In the genomic region with DNA sequence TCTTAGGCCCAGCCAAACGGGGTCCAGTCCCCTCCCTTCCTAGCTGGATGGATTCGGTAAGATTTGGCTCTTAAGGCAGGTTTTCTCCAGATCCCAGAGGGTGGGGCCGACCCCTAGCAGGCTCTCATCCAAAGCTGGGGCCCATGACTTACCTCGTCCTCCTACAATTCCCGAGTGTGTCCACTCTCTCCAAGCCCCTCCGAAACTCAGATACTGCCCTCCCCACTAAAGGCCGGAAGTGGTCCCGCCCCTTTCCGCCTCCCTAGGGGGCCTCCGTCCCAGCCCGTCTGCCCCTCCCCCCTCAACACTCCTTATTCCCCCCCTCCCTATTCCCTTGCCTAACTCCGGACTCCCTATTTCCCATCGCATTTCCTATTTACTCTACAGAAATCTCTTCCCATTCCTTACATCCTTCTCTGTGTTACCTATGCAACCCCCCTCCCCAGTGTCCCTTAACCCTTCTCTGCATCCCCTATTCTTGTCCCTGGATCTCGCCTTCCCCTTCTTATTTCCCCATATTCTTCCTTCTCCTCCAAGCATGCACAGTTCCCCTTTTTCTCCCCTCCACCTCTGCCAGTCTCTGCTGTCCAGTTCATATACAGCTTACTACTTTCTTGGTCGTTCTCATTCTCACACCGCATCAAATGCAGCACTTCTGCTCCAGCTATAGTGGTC, we compare ENCODE assay signal across 8 mouse cellular contexts. TPM values are rescaled to one million over a fixed set of nuclear protein-coding genes. Genes with fewer than 3 reads are reported as not detected.
DNase-seq lines count a peak whose midpoint lies in the region; ATAC-seq lines count a peak whose summit lies in the region.

No protein-coding gene starts in this region.

- H3K4me2 ChIP-seq in liver, embryonic 15.5 days = peak overlapping the region; percentile 62
- peak overlapping the region; percentile 49 for H3K4me2 ChIP-seq in neural tube, embryonic 11.5 days (ENCODE audit: low read depth)

- ATAC-seq in liver, embryonic 15.5 days (ENCODE audit: insufficient read depth) = peak; percentile 33
- ATAC-seq in neural tube, embryonic 11.5 days (ENCODE audit: insufficient read depth, low FRiP score, low TSS enrichment) = peak; percentile 72

- H3K9ac ChIP-seq in liver, embryonic 15.5 days = no peak overlapping the region
- H3K9ac ChIP-seq in neural tube, embryonic 11.5 days (ENCODE audit: low read length) = peak overlapping the region; percentile 41; the same call in 1 of the 2 replicates

- no peaks in the 10 kb centered on the region for H3K9me3 ChIP-seq in heart, embryonic 10.5 days
- no peaks in the 10 kb centered on the region for H3K9me3 ChIP-seq in liver, embryonic 15.5 days (replicated peaks)
- H3K9me3 ChIP-seq in neural tube, embryonic 11.5 days (ENCODE audit: control insufficient read depth, low read length) = no peaks in the 10 kb centered on the region

- peaks cover 36% of the 10 kb centered on the region for H3K36me3 ChIP-seq in heart, embryonic 10.5 days
- H3K36me3 ChIP-seq in liver, embryonic 15.5 days (replicated peaks) = no peaks in the 10 kb centered on the region
- peaks cover 2% of the 10 kb centered on the region for H3K36me3 ChIP-seq in neural tube, embryonic 11.5 days (ENCODE audit: control insufficient read depth, insufficient read depth, low read length)

- 19% methylated on average over 16 of the region's 16 CpGs for whole genome bisulfite sequencing in heart, embryonic 10.5 days
- 17% methylated on average over 16 of the region's 16 CpGs for WGBS in liver, embryonic 15.5 days (ENCODE audit: insufficient replicate concordance)
- WGBS in neural tube, embryonic 11.5 days = 18% methylated on average over 15 of the region's 16 CpGs

- H3K27me3 ChIP-seq in heart, embryonic 10.5 days (ENCODE audit: insufficient read depth, poor library complexity, severe bottlenecking) = no peaks in the 10 kb centered on the region
- H3K27me3 ChIP-seq in liver, embryonic 15.5 days = no peaks in the 10 kb centered on the region
- H3K27me3 ChIP-seq in neural tube, embryonic 11.5 days (ENCODE audit: control insufficient read depth, insufficient read depth, low read length) = no peaks in the 10 kb centered on the region

- peak overlapping the region; percentile 86 for H3K27ac ChIP-seq in heart, embryonic 10.5 days
- H3K27ac ChIP-seq in liver, embryonic 15.5 days (replicated peaks) = no peak overlapping the region
- H3K27ac ChIP-seq in neural tube, embryonic 11.5 days (ENCODE audit: low read depth, low read length) = 0 out of 2 replicates have a peak overlapping the region, but pooled peaks have one; percentile 6

- H3K4me3 ChIP-seq in heart, embryonic 10.5 days = peak overlapping the region; percentile 62
- peak overlapping the region; percentile 48 for H3K4me3 ChIP-seq in liver, embryonic 15.5 days (replicated peaks)
- H3K4me3 ChIP-seq in neural tube, embryonic 11.5 days (ENCODE audit: low read depth, low read length) = peak overlapping the region; percentile 46

- 0 out of 2 replicates have a peak, but pooled peaks cover 5% of the 10 kb centered on the region for H3K4me1 ChIP-seq in heart, embryonic 10.5 days
- 0 out of 2 replicates have a peak, but pooled peaks cover 3% of the 10 kb centered on the region for H3K4me1 ChIP-seq in liver, embryonic 15.5 days (replicated peaks)
- no peaks in the 10 kb centered on the region for H3K4me1 ChIP-seq in neural tube, embryonic 11.5 days (ENCODE audit: control insufficient read depth, insufficient read depth, low read length)

- peak; percentile 20 for DNase-seq in layer of hippocampus, adult 11-12 months (ENCODE audit: low spot score)
- no peak for DNase-seq in layer of hippocampus, postnatal 36 days
- DNase-seq in embryo, embryonic 11 days = peak; percentile 61
- no peak for DNase-seq in heart, embryonic 10.5 days (ENCODE audit: low spot score)
- DNase-seq in kidney, adult 8-10 months = peak; percentile 2 to 14
- DNase-seq in neural tube, embryonic 11.5 days (ENCODE audit: low spot score) = peak; percentile 63
- DNase-seq in thymus, postnatal 25 days = peak; percentile 37

RNA-seq across cellular contexts. Expression of a gene that starts 0.5 kb away (rescaled TPM):
- total RNA-seq in layer of hippocampus, postnatal 36 days (2021) = 10 to 100 TPM; 42.7 to 43.6 TPM
- 638 and 695 TPM in 2 replicates for polyA plus RNA-seq in heart, embryonic 10.5 days (2016; fragmentation: Nextera tagmentation; extraction: Ambion mirVana)
- polyA plus RNA-seq in liver, embryonic 15.5 days (2015; fragmentation: Nextera tagmentation; extraction: Ambion mirVana) = 64.8 and 66.6 TPM in 2 replicates
- polyA plus RNA-seq in neural tube, embryonic 11.5 days (2014; fragmentation: Nextera tagmentation; extraction: Ambion mirVana) = 381 and 400 TPM in 2 replicates

Comparison
In these comparisons a context has a peak if more than half of its experiments do, and no peak if none do; other contexts are left out.
1. DNase-seq: peak in layer of hippocampus, adult 11-12 months (single experiment), embryo, embryonic 11 days (single experiment), kidney, adult 8-10 months (2 of 2), neural tube, embryonic 11.5 days (single experiment) and thymus, postnatal 25 days (single experiment); none in layer of hippocampus, postnatal 36 days (0 of 2) and heart, embryonic 10.5 days (single experiment).
2. Peak in every context shown above with its lines, with median percentiles within 50 percentile points of each other: H3K4me3 ChIP-seq.